Mouse (Mus musculus): ENCODE measurements around the gene Gm20388. TPM values are rescaled to one million over a fixed set of nuclear protein-coding genes. Genes with fewer than 3 reads are reported as not detected.
A peak's percentile ranks its signal among the peaks of the same experiment; 100 is the strongest.

Gene Gm20388
- polyA plus RNA-seq, 1 experiment from 2014 or later: 7.4 TPM

DNA sequence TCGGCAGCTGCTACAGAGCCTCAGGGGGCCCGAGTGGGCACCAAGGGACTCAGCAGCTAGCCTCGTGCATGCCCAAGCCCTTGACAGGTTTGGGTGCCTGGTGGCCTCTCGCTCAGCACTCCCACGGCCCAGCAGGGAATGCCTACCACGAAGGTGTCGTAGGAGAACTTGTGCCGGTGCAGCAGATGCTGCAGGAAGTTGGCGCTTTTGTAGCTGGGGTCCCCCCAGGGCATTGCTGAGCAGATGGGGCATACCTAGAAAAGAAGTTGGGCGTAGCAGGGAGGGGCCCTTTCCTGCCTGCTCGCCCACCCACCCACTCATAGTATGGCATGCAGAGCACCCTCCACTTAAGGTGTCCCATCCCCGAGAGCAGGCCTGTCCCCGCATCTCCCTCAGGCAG is 2557.2 kb downstream of the Gm20388 start:
- Histone ChIP-seq H3K4me3 (replicated peaks; ENCODE audit: low read length) (no peak overlapping the region), H3K27me3 (ENCODE audit: control insufficient read depth, insufficient read depth, low read length) (no peaks in the 10 kb centered on the region), H3K9me3 (replicated peaks; ENCODE audit: control insufficient read depth, low read length) (no peaks in the 10 kb centered on the region), H3K4me2 (ENCODE audit: low read depth, low read length) (no peak overlapping the region), H3K27ac (ENCODE audit: low read length) (no peak overlapping the region), H3K9ac (ENCODE audit: low read length) (no peak overlapping the region), H3K4me1 (ENCODE audit: control insufficient read depth, insufficient read depth, low read length) (no peaks in the 10 kb centered on the region), H3K36me3 (ENCODE audit: control insufficient read depth, insufficient read depth, low read length) (peaks cover 12% of the 10 kb centered on the region)
- 87% methylated on average over 13 of the region's 13 CpGs for WGBS
- no peak for ATAC-seq (ENCODE audit: insufficient read depth, low FRiP score)

DNA sequence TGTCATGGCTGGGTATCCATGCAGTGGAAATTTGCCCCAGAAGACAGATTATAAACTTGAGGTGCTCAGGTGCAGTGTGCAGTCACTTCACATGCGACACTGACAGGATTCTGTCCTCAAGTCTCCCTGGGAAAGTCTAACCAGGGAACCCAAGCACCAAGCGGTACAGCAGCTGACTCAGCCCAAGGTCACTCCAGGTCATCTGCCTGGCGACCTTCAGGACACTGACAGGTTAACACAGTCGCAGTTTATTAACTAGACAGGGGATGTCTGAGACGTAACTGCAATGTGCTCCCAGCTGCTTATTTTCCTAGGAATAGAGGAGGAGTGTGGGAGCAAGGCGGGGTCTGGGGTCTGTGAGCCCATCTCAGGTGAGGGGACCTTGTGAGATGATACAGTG is 2558.8 kb downstream of the Gm20388 start:
- H3K4me3 ChIP-seq (replicated peaks; ENCODE audit: low read length): no peak overlapping the region
- H3K27me3 ChIP-seq (ENCODE audit: control insufficient read depth, insufficient read depth, low read length): no peaks in the 10 kb centered on the region
- peaks cover 12% of the 10 kb centered on the region for H3K36me3 ChIP-seq (ENCODE audit: control insufficient read depth, insufficient read depth, low read length)
- 78% methylated on average over 6 of the region's 6 CpGs for WGBS
- H3K4me2 ChIP-seq (ENCODE audit: low read depth, low read length): no peak overlapping the region
- no peak overlapping the region for H3K9ac ChIP-seq (ENCODE audit: low read length)
- no peak overlapping the region for H3K27ac ChIP-seq (ENCODE audit: low read length)
- no peak for ATAC-seq (ENCODE audit: insufficient read depth, low FRiP score)
- peaks cover 7% of the 10 kb centered on the region for H3K4me1 ChIP-seq (ENCODE audit: control insufficient read depth, insufficient read depth, low read length)
- no peaks in the 10 kb centered on the region for H3K9me3 ChIP-seq (replicated peaks; ENCODE audit: control insufficient read depth, low read length)

GRCm38 (mm10) chr8:122469965-122470364 is 2559.3 kb downstream of the Gm20388 start:
- Histone ChIP-seq H3K9me3 (replicated peaks; ENCODE audit: control insufficient read depth, low read length) (no peaks in the 10 kb centered on the region), H3K4me3 (replicated peaks; ENCODE audit: low read length) (no peak overlapping the region), H3K27ac (ENCODE audit: low read length) (no peak overlapping the region), H3K4me1 (ENCODE audit: control insufficient read depth, insufficient read depth, low read length) (peaks cover 12% of the 10 kb centered on the region), H3K27me3 (ENCODE audit: control insufficient read depth, insufficient read depth, low read length) (no peaks in the 10 kb centered on the region), H3K36me3 (ENCODE audit: control insufficient read depth, insufficient read depth, low read length) (peaks cover 12% of the 10 kb centered on the region), H3K9ac (ENCODE audit: low read length) (no peak overlapping the region), H3K4me2 (ENCODE audit: low read depth, low read length) (no peak overlapping the region)
- ATAC-seq (ENCODE audit: insufficient read depth, low FRiP score): no peak
- WGBS: 85% methylated on average over 10 of the region's 10 CpGs

GRCm38 (mm10) chr8:122470691-122471090 is 2560.1 kb downstream of the Gm20388 start:
- Histone ChIP-seq H3K4me3 (replicated peaks; ENCODE audit: low read length) (no peak overlapping the region), H3K4me1 (ENCODE audit: control insufficient read depth, insufficient read depth, low read length) (peaks cover 15% of the 10 kb centered on the region), H3K27ac (ENCODE audit: low read length) (no peak overlapping the region), H3K9ac (ENCODE audit: low read length) (peak overlapping the region; percentile 21; the same call in 1 of the 2 replicates), H3K36me3 (ENCODE audit: control insufficient read depth, insufficient read depth, low read length) (peaks cover 12% of the 10 kb centered on the region), H3K27me3 (ENCODE audit: control insufficient read depth, insufficient read depth, low read length) (no peaks in the 10 kb centered on the region), H3K9me3 (replicated peaks; ENCODE audit: control insufficient read depth, low read length) (no peaks in the 10 kb centered on the region), H3K4me2 (ENCODE audit: low read depth, low read length) (no peak overlapping the region)
- no peak for ATAC-seq (ENCODE audit: insufficient read depth, low FRiP score)
- WGBS: 83% methylated on average over 5 of the region's 5 CpGs

DNA sequence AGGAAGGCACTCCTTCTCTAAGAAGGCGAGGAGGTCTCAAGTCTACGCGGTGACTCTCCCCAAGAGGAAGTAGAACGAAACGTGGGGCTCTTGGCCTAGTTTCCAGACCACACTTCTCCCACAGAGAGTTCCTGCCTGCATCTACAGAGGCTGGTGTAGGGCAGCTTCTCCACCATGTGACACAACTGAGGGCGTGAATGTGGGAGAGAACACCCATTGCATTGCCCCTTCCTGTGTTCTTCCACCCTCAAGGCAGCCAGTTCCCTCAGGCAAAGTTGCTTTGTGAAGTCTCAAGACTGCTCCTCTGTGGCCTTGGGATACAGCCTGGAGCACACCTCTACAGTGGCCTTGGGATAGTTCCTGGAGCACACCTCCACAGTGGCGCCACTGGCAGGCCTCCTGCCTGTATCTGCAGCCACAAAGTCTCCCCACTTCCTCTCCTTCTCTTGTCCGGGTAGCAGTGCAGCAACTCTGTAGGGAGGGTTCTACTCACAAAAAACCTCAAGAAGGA is 2563.3 kb downstream of the Gm20388 start:
- H3K4me3 ChIP-seq (replicated peaks; ENCODE audit: low read length): no peak overlapping the region
- H3K9me3 ChIP-seq (replicated peaks; ENCODE audit: control insufficient read depth, low read length): no peaks in the 10 kb centered on the region
- WGBS: 86% methylated on average over 8 of the region's 8 CpGs
- no peak overlapping the region for H3K4me2 ChIP-seq (ENCODE audit: low read depth, low read length)
- no peak for ATAC-seq (ENCODE audit: insufficient read depth, low FRiP score)
- no peaks in the 10 kb centered on the region for H3K36me3 ChIP-seq (ENCODE audit: control insufficient read depth, insufficient read depth, low read length)
- no peak overlapping the region for H3K27ac ChIP-seq (ENCODE audit: low read length)
- no peak overlapping the region; the same call in 1 of the 2 replicates for H3K9ac ChIP-seq (ENCODE audit: low read length)
- no peaks in the 10 kb centered on the region for H3K27me3 ChIP-seq (ENCODE audit: control insufficient read depth, insufficient read depth, low read length)
- peaks cover 22% of the 10 kb centered on the region for H3K4me1 ChIP-seq (ENCODE audit: control insufficient read depth, insufficient read depth, low read length)

- no peaks in the 10 kb centered on the region for H3K27me3 ChIP-seq (ENCODE audit: control insufficient read depth, insufficient read depth, low read length)
- H3K9ac ChIP-seq (ENCODE audit: low read length): peak overlapping the region; percentile 84
- H3K4me1 ChIP-seq (ENCODE audit: control insufficient read depth, insufficient read depth, low read length): peaks cover 22% of the 10 kb centered on the region
- peaks cover 5% of the 10 kb centered on the region; the same call in 1 of the 2 replicates for H3K36me3 ChIP-seq (ENCODE audit: control insufficient read depth, insufficient read depth, low read length)
- peak overlapping the region; percentile 73 for H3K4me3 ChIP-seq (replicated peaks; ENCODE audit: low read length)
- H3K9me3 ChIP-seq (replicated peaks; ENCODE audit: control insufficient read depth, low read length): no peaks in the 10 kb centered on the region
- peak overlapping the region; percentile 66 for H3K4me2 ChIP-seq (ENCODE audit: low read depth, low read length)
- peak overlapping the region; percentile 43 for H3K27ac ChIP-seq (ENCODE audit: low read length)
- ATAC-seq (ENCODE audit: insufficient read depth, low FRiP score): no peak
- 7% methylated on average over 16 of the region's 16 CpGs for WGBS
Observed at GRCm38 (mm10) chr8:122474951-122475560, 2564.4 kb downstream of the Gm20388 start.

DNA sequence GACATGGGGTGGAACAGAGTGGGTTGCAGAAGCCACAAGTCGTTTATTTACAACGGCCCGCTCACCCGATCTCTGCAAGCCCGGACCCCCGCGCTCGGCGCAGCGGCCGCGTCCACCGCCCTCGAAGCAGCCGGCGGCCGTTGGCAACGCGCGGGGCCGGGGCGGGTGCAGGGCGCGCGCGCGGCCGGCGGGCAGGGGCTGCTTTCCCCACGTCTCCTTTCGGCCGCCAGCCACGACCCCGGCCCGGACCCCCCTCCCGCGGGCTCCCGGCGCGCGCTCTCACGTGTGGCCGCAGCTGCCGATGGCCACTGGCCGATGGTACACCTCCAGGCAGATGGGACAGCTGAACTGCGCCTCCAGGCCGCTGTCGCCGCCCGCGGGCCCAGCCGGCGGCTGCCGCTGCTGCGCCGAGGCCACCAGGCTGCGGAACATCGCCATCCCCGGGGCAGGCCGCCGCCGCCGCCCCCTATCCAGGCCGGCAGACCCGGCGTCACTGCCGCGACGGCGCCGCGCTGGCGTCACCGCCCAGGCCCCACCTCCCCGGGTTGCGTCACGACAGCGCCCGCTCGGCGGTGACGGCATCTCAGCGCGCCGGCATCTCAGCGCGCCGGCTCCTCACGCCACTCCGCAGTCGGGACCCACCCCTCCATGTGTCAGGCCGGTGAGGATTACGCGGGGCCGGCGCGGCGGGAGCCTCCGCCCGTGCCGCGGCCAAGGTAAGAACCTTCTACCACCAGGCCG is 2565.1 kb downstream of the Gm20388 start, which contains the start of the genes Rnf166 and Ctu2:
Gene Rnf166, minus strand, starts transcription at position 485 of the 741 bp plus-strand sequence.
Gene Ctu2, plus strand, starts transcription at position 564 of the 741 bp plus-strand sequence.
- under 1% methylated on average over 86 of the region's 103 CpGs for WGBS
- Histone ChIP-seq H3K4me2 (ENCODE audit: low read depth, low read length) (peak within 1 kb of the TSS; percentile 66), H3K4me1 (ENCODE audit: control insufficient read depth, insufficient read depth, low read length) (peaks cover 22% of the 10 kb centered on the region)

DNA sequence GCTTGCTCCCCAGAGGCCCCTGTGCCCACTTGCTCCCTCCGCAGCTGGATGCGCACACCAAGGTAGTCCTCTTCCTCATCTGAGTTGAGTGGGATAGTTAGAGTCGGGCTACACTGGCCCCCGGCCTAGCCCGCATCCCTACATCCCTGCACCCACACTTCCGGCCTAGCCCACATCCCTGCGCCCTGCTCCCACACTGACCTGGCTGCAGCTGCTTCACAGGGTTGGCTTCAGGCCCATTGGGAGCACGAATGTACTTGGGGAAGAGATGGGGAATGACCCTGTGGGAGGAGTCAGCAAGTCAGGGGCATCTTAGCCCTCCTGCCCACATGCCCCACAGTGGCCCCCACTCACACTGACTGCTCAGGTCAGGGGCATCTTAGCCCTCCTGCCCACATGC is 2571.8 kb downstream of the Gm20388 start:
- ATAC-seq (ENCODE audit: insufficient read depth, low FRiP score): no peak
- Histone ChIP-seq H3K27ac (ENCODE audit: low read length) (no peak overlapping the region), H3K27me3 (ENCODE audit: control insufficient read depth, insufficient read depth, low read length) (no peaks in the 10 kb centered on the region), H3K36me3 (ENCODE audit: control insufficient read depth, insufficient read depth, low read length) (peaks cover 43% of the 10 kb centered on the region), H3K4me3 (replicated peaks; ENCODE audit: low read length) (no peak overlapping the region), H3K9me3 (replicated peaks; ENCODE audit: control insufficient read depth, low read length) (no peaks in the 10 kb centered on the region), H3K4me2 (ENCODE audit: low read depth, low read length) (no peak overlapping the region), H3K9ac (ENCODE audit: low read length) (no peak overlapping the region), H3K4me1 (ENCODE audit: control insufficient read depth, insufficient read depth, low read length) (no peaks in the 10 kb centered on the region)
- 94% methylated on average over 8 of the region's 8 CpGs for WGBS

More for the DNA sequence above, 2565.1 kb downstream of the Gm20388 start, which contains the start of the genes Rnf166 and Ctu2:
- H3K9me3 ChIP-seq (replicated peaks; ENCODE audit: control insufficient read depth, low read length): no peaks in the 10 kb centered on the region
- peak within 1 kb of the TSS; percentile 43 for H3K27ac ChIP-seq (ENCODE audit: low read length)
- H3K4me3 ChIP-seq (replicated peaks; ENCODE audit: low read length): peak within 1 kb of the TSS; percentile 73
- peak within 1 kb of the TSS; percentile 84 for H3K9ac ChIP-seq (ENCODE audit: low read length)
- ATAC-seq (ENCODE audit: insufficient read depth, low FRiP score): peak; percentile 94
- H3K36me3 ChIP-seq (ENCODE audit: control insufficient read depth, insufficient read depth, low read length): peaks cover 5% of the 10 kb centered on the region; the same call in 1 of the 2 replicates
- no peaks in the 10 kb centered on the region for H3K27me3 ChIP-seq (ENCODE audit: control insufficient read depth, insufficient read depth, low read length)

- no peaks in the 10 kb centered on the region for H3K4me1 ChIP-seq (ENCODE audit: control insufficient read depth, insufficient read depth, low read length)
- no peak overlapping the region for H3K4me3 ChIP-seq (replicated peaks; ENCODE audit: low read length)
- no peak overlapping the region for H3K4me2 ChIP-seq (ENCODE audit: low read depth, low read length)
- peaks cover 51% of the 10 kb centered on the region for H3K36me3 ChIP-seq (ENCODE audit: control insufficient read depth, insufficient read depth, low read length)
- no peak overlapping the region for H3K27ac ChIP-seq (ENCODE audit: low read length)
- no peak overlapping the region for H3K9ac ChIP-seq (ENCODE audit: low read length)
- ATAC-seq (ENCODE audit: insufficient read depth, low FRiP score): no peak
- no peaks in the 10 kb centered on the region for H3K27me3 ChIP-seq (ENCODE audit: control insufficient read depth, insufficient read depth, low read length)
- WGBS: 95% methylated on average over 7 of the region's 7 CpGs
- no peaks in the 10 kb centered on the region for H3K9me3 ChIP-seq (replicated peaks; ENCODE audit: control insufficient read depth, low read length)
Observed at GRCm38 (mm10) chr8:122483877-122484276, 2573.2 kb downstream of the Gm20388 start.
